Mouse (Mus musculus): Measurements from ENCODE around the gene Spr. TPM values are rescaled to one million over a fixed set of nuclear protein-coding genes. Genes with fewer than 3 reads are reported as not detected.
"Not testable (repeated sequence)": the region's sequence is repeated elsewhere in the genome, so short reads cannot be mapped to it uniquely, and the experiment has no call there.

Spr gene
- polyA plus RNA-seq (2012; rRNA removed), result 33.2 and 33.6 TPM in 2 replicates

GRCm38 (mm10) chr6:85137217-85138035 lies at the start of gene Spr:
Spr (minus strand) TSS chr6:85137766.
- peaks cover 5% of the 10 kb centered on the region for H3K4me1 ChIP-seq (ENCODE audit: control insufficient read depth, insufficient read depth, low read length)
- WGBS, result under 1% methylated on average over 49 of the region's 49 CpGs
- H3K4me3 ChIP-seq (replicated peaks; ENCODE audit: extremely low read depth, low read depth, low read length), result peak within 1 kb of the TSS; percentile 91
- DNase-seq, result peak; percentile 95
- TF ChIP-seq CTCF (IDR thresholded peaks at IDR 0.05; ENCODE audit: insufficient read depth, low read length) (peak; percentile 94), POLR2A (IDR thresholded peaks at IDR 0.05; ENCODE audit: borderline replicate concordance, extremely low read depth, low read depth, low read length) (peak; percentile 95)

- 4% methylated on average over 15 of the region's 15 CpGs for WGBS
- TF ChIP-seq POLR2A (IDR thresholded peaks at IDR 0.05; ENCODE audit: borderline replicate concordance, extremely low read depth, low read depth, low read length), result no peak
- Histone ChIP-seq H3K4me3 (replicated peaks; ENCODE audit: extremely low read depth, low read depth, low read length) (no peak overlapping the region), H3K4me1 (ENCODE audit: control insufficient read depth, insufficient read depth, low read length) (peaks cover 3% of the 10 kb centered on the region; the same call in 1 of the 2 replicates)
- no peak for DNase-seq
These were observed 49.1 kb upstream of the Spr start for GRCm38 (mm10) chr6:85186744-85187059.

GRCm38 (mm10) chr6:85186033-85186743 lies 48.6 kb upstream of the Spr start:
- TF ChIP-seq POLR2A (IDR thresholded peaks at IDR 0.05; ENCODE audit: borderline replicate concordance, extremely low read depth, low read depth, low read length) (no peak), CTCF (IDR thresholded peaks at IDR 0.05; ENCODE audit: insufficient read depth, low read length) (no peak)
- WGBS, result 6% methylated on average over 33 of the region's 33 CpGs
- Histone ChIP-seq H3K4me3 (replicated peaks; ENCODE audit: extremely low read depth, low read depth, low read length) (no peak overlapping the region), H3K4me1 (ENCODE audit: control insufficient read depth, insufficient read depth, low read length) (peaks cover 3% of the 10 kb centered on the region; the same call in 1 of the 2 replicates)
- peak; percentile 20 for DNase-seq

GRCm38 (mm10) chr6:85183951-85184350 lies 46.4 kb upstream of the Spr start:
- Histone ChIP-seq H3K4me3 (replicated peaks; ENCODE audit: extremely low read depth, low read depth, low read length) (no peak overlapping the region), H3K4me1 (ENCODE audit: control insufficient read depth, insufficient read depth, low read length) (no peaks in the 10 kb centered on the region)
- WGBS, result 43% methylated on average over 3 of the region's 3 CpGs
- no peak for DNase-seq
- TF ChIP-seq POLR2A (IDR thresholded peaks at IDR 0.05; ENCODE audit: borderline replicate concordance, extremely low read depth, low read depth, low read length) (no peak), CTCF (IDR thresholded peaks at IDR 0.05; ENCODE audit: insufficient read depth, low read length) (no peak)

DNA sequence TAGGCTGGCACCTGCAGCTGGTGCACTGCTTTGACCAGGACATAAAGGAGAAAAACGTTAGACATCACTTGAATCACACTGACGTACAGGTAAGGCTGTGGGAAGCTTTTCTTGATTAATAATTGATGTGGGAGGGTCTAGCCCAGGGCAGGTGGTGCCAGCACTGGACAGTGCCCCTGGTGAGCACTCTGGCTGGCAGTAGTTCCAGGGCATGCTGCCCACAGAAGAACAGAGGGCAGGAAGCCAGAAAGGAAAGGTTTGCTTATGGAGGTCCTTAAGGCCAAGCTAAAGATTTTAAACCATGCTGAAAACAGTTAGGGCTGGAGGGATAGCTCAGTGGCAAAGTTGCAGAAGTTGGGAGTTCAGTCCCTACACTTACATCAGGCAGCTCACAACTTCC lies 42.5 kb upstream of the Spr start:
- Histone ChIP-seq H3K4me3 (replicated peaks; ENCODE audit: extremely low read depth, low read depth, low read length) (no peak overlapping the region), H3K4me1 (ENCODE audit: control insufficient read depth, insufficient read depth, low read length) (no peaks in the 10 kb centered on the region)
- no peak for DNase-seq
- TF ChIP-seq CTCF (IDR thresholded peaks at IDR 0.05; ENCODE audit: insufficient read depth, low read length), result no peak
- no peak for TF ChIP-seq POLR2A (IDR thresholded peaks at IDR 0.05; ENCODE audit: borderline replicate concordance, extremely low read depth, low read depth, low read length)
- 49% methylated on average over 2 of the region's 2 CpGs for WGBS

- 68% methylated on average over 3 of the region's 3 CpGs for WGBS
- H3K4me1 ChIP-seq (ENCODE audit: control insufficient read depth, insufficient read depth, low read length), result no peaks in the 10 kb centered on the region
These were observed 42.0 kb upstream of the Spr start for GRCm38 (mm10) chr6:85179569-85179968.

DNA sequence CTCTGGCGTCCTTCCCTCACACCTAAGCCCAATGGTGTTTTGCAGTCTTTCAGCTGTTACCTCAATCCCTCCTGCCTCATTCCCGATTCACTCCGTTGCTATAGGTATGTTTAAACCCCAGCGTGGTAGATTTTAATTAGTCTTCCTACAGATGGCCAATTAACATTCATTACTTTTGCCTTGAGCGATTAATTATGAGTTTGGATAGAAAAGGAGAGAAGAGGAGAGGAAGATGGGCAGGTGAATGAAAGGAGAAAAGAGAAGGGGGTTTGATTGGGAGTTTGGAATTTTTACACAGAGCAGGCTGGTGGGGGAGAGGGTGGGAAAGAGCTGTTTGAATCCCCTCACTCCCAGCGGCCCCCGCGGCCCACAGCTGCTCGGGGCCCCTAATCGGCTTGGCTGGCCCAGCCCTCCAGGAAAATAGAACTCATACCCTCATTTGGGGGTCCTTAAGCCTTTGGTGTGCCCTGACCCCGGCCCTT lies 27.9 kb upstream of the Spr start:
- Histone ChIP-seq H3K4me1 (ENCODE audit: control insufficient read depth, insufficient read depth, low read length) (no peaks in the 10 kb centered on the region), H3K4me3 (replicated peaks; ENCODE audit: extremely low read depth, low read depth, low read length) (no peak overlapping the region)
- DNase-seq, result no peak
- TF ChIP-seq CTCF (IDR thresholded peaks at IDR 0.05; ENCODE audit: insufficient read depth, low read length), result no peak
- no peak for TF ChIP-seq POLR2A (IDR thresholded peaks at IDR 0.05; ENCODE audit: borderline replicate concordance, extremely low read depth, low read depth, low read length)
- 60% methylated on average over 11 of the region's 11 CpGs for WGBS

More at GRCm38 (mm10) chr6:85179569-85179968, 42.0 kb upstream of the Spr start:
- no peak overlapping the region for H3K4me3 ChIP-seq (replicated peaks; ENCODE audit: extremely low read depth, low read depth, low read length)
- no peak for TF ChIP-seq POLR2A (IDR thresholded peaks at IDR 0.05; ENCODE audit: borderline replicate concordance, extremely low read depth, low read depth, low read length)
- no peak for TF ChIP-seq CTCF (IDR thresholded peaks at IDR 0.05; ENCODE audit: insufficient read depth, low read length)
- no peak for DNase-seq

DNA sequence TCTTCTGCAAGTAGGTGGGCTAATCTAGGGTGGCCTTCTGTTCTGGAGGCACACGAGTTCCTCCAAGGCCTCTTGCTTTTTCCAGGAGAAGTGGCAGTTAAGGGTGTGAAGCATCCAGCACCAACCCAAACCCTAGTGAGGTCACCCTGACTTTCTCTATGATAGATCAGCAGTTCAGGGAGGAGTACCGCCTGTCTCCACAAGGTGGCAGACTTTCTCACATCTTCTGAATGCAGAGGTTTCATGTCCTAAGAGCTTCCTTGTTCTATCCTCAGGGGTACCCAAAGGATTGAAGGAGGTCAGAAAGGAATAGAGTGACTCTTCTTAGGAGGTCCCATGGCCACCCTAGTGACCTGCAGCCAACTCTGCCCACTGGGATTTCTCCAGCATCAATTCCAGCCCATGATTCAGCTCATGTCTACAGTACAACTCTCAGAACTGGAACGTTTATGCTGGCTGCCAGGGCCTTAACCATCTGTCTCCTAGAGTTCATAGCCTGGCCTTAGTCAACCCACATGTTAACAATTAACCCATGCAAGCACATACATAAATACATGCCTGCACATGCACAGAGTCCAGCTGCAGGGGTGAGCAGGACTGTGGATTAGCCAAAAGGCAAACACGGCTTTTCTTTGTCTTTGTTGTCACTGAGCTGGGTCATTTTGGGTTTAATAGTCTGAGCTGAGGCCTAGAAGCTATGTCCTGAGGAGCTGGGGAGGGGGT lies 22.8 kb upstream of the Spr start:
- Histone ChIP-seq H3K4me3 (replicated peaks; ENCODE audit: extremely low read depth, low read depth, low read length) (no peak overlapping the region), H3K4me1 (ENCODE audit: control insufficient read depth, insufficient read depth, low read length) (no peaks in the 10 kb centered on the region)
- no peak for TF ChIP-seq POLR2A (IDR thresholded peaks at IDR 0.05; ENCODE audit: borderline replicate concordance, extremely low read depth, low read depth, low read length)
- peak; percentile 60 for TF ChIP-seq CTCF (IDR thresholded peaks at IDR 0.05; ENCODE audit: insufficient read depth, low read length)
- DNase-seq, result peak; percentile 61
- 40% methylated on average over 4 of the region's 4 CpGs for WGBS

- H3K4me3 ChIP-seq (replicated peaks; ENCODE audit: extremely low read depth, low read depth, low read length); H3K4me1 ChIP-seq (ENCODE audit: control insufficient read depth, insufficient read depth, low read length): not testable (repeated sequence)
- peak; percentile 48 for DNase-seq
- WGBS, result 26% methylated on average over 6 of the region's 6 CpGs
- TF ChIP-seq CTCF (IDR thresholded peaks at IDR 0.05; ENCODE audit: insufficient read depth, low read length), result peak; percentile 46
These were observed 21.7 kb upstream of the Spr start for GRCm38 (mm10) chr6:85159092-85159760.

DNA sequence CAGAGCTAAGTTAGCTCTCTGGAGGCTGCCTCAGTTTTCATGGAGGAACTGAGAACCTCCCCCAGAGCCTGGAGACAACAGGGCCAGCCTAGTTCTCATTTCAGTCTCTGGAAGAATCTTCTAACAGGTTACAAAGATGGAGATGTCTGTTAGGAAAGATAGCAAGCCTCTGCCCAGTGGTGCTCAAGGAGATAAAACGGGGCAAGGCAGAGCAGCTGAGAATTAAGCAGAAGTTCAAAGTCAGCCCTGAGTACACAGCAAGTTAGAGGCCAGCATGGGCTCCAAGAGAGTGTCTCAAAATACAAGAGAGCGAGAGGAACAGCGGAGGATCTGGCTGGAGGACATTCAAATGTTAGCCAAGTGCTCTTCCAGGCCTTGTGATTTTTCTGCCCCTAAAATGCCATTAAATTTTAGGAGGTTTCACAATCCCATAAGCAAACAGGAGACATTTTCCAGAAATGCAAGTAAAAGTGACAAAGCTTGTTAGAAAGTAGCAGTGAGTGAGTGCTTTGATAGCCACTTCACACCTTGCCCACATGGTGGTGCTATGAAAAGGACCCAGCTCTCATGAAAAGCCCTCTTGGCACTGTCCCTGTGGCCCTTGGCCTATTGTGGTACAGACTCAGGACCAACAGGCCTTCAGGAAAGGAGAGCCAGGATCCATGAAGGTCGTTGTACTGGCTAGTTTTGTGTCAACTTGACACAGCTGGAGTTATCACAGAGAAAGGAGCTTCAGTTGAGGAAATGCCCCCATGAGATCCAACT lies 20.7 kb upstream of the Spr start:
- not testable (repeated sequence) for H3K4me3 ChIP-seq (replicated peaks; ENCODE audit: extremely low read depth, low read depth, low read length); H3K4me1 ChIP-seq (ENCODE audit: control insufficient read depth, insufficient read depth, low read length); DNase-seq
- 59% methylated on average over 4 of the region's 4 CpGs for WGBS

DNA sequence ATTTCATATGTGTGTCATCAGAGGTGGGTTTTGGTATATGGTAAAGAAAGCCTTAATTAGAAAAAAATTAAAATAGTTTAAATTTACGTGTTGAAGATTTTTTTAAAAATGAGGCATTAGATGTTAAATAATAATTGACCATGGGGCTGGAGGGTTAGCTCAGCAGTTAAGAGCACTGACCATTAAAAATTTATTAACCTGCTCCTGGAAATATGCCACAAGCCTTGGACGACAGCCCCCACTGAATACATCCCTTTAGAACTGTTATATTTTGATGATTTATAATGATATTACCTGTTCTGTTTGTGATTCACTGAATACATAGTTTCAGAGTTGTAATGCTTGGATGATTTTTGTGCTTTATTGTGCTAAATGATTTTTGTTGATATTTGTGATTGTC lies 19.0 kb upstream of the Spr start:
- H3K4me1 ChIP-seq (ENCODE audit: control insufficient read depth, insufficient read depth, low read length); H3K4me3 ChIP-seq (replicated peaks; ENCODE audit: extremely low read depth, low read depth, low read length); DNase-seq: not testable (repeated sequence)
- 84% methylated on average over 2 of the region's 2 CpGs for WGBS
